Mouse (Mus musculus): ENCODE measurements around the gene Vps4a. TPM values are rescaled to one million over a fixed set of nuclear protein-coding genes. Genes with fewer than 3 reads are reported as not detected.
"Not testable (repeated sequence)": the region's sequence is repeated elsewhere in the genome, so short reads cannot be mapped to it uniquely, and the experiment has no call there.

Gene Vps4a
- 48.5 and 59.8 TPM in 2 replicates for polyA plus RNA-seq (2014; fragmentation: Nextera tagmentation; extraction: Ambion mirVana)

- WGBS (ENCODE audit: insufficient replicate concordance), result 5% methylated on average over 60 of the region's 66 CpGs
- no peaks in the 10 kb centered on the region for H3K36me3 ChIP-seq (ENCODE audit: control insufficient read depth, insufficient read depth, low read length)
- peak; percentile 90 for ATAC-seq (replicated peaks; ENCODE audit: insufficient number of reproducible peaks, low FRiP score, low TSS enrichment)
These were observed at the start of gene Vps4a for GRCm38 (mm10) chr8:107030650-107031576. TSS of gene Vps4a (plus strand) at chr8:107031222.

GRCm38 (mm10) chr8:106985404-106985821, 45.6 kb upstream of the Vps4a start:
- Histone ChIP-seq H3K9me3 (replicated peaks; ENCODE audit: control insufficient read depth, low read length) (no peaks in the 10 kb centered on the region), H3K4me2 (no peak overlapping the region), H3K27ac (ENCODE audit: low read depth, low read length) (no peak overlapping the region), H3K9ac (ENCODE audit: low read depth, low read length) (no peak overlapping the region), H3K4me3 (ENCODE audit: low read depth, low read length) (no peak overlapping the region), H3K36me3 (ENCODE audit: control insufficient read depth, insufficient read depth, low read length) (no peaks in the 10 kb centered on the region; the same call in 1 of the 2 replicates), H3K4me1 (ENCODE audit: control insufficient read depth, insufficient read depth, low read length) (no peaks in the 10 kb centered on the region), H3K27me3 (ENCODE audit: control insufficient read depth, insufficient read depth, low read length) (no peaks in the 10 kb centered on the region)
- no peak for ATAC-seq (replicated peaks; ENCODE audit: insufficient number of reproducible peaks, low FRiP score, low TSS enrichment)
- WGBS (ENCODE audit: insufficient replicate concordance), result 86% methylated on average over 9 of the region's 9 CpGs

More at GRCm38 (mm10) chr8:107030650-107031576, at the start of gene Vps4a:
- Histone ChIP-seq H3K4me2 (peak within 1 kb of the TSS; percentile 85), H3K4me3 (ENCODE audit: low read depth, low read length) (peak within 1 kb of the TSS; percentile 98), H3K9ac (ENCODE audit: low read depth, low read length) (peak within 1 kb of the TSS; percentile 98), H3K4me1 (ENCODE audit: control insufficient read depth, insufficient read depth, low read length) (peaks cover 15% of the 10 kb centered on the region), H3K27me3 (ENCODE audit: control insufficient read depth, insufficient read depth, low read length) (no peaks in the 10 kb centered on the region), H3K9me3 (replicated peaks; ENCODE audit: control insufficient read depth, low read length) (no peaks in the 10 kb centered on the region), H3K27ac (ENCODE audit: low read depth, low read length) (peak within 1 kb of the TSS; percentile 80)

GRCm38 (mm10) chr8:106985951-106986350, 45.1 kb upstream of the Vps4a start:
- no peaks in the 10 kb centered on the region for H3K27me3 ChIP-seq (ENCODE audit: control insufficient read depth, insufficient read depth, low read length)
- H3K9me3 ChIP-seq (replicated peaks; ENCODE audit: control insufficient read depth, low read length), result no peaks in the 10 kb centered on the region
- H3K4me3 ChIP-seq (ENCODE audit: low read depth, low read length), result no peak overlapping the region
- H3K27ac ChIP-seq (ENCODE audit: low read depth, low read length), result no peak overlapping the region
- no peaks in the 10 kb centered on the region; the same call in 1 of the 2 replicates for H3K36me3 ChIP-seq (ENCODE audit: control insufficient read depth, insufficient read depth, low read length)
- no peak for ATAC-seq (replicated peaks; ENCODE audit: insufficient number of reproducible peaks, low FRiP score, low TSS enrichment)
- H3K4me1 ChIP-seq (ENCODE audit: control insufficient read depth, insufficient read depth, low read length), result no peaks in the 10 kb centered on the region
- H3K9ac ChIP-seq (ENCODE audit: low read depth, low read length), result no peak overlapping the region
- no peak overlapping the region for H3K4me2 ChIP-seq

GRCm38 (mm10) chr8:106987557-106987956, 43.5 kb upstream of the Vps4a start:
- no peak overlapping the region for H3K9ac ChIP-seq (ENCODE audit: low read depth, low read length)
- no peak overlapping the region for H3K27ac ChIP-seq (ENCODE audit: low read depth, low read length)
- ATAC-seq (replicated peaks; ENCODE audit: insufficient number of reproducible peaks, low FRiP score, low TSS enrichment), result no peak
- no peak overlapping the region for H3K4me2 ChIP-seq
- H3K36me3 ChIP-seq (ENCODE audit: control insufficient read depth, insufficient read depth, low read length), result peaks cover 3% of the 10 kb centered on the region; the same call in 1 of the 2 replicates
- no peaks in the 10 kb centered on the region for H3K27me3 ChIP-seq (ENCODE audit: control insufficient read depth, insufficient read depth, low read length)
- H3K4me3 ChIP-seq (ENCODE audit: low read depth, low read length), result no peak overlapping the region
- no peaks in the 10 kb centered on the region for H3K9me3 ChIP-seq (replicated peaks; ENCODE audit: control insufficient read depth, low read length)
- H3K4me1 ChIP-seq (ENCODE audit: control insufficient read depth, insufficient read depth, low read length), result no peaks in the 10 kb centered on the region

- Histone ChIP-seq H3K4me3 (ENCODE audit: low read depth, low read length) (no peak overlapping the region), H3K36me3 (ENCODE audit: control insufficient read depth, insufficient read depth, low read length) (peaks cover 3% of the 10 kb centered on the region; the same call in 1 of the 2 replicates), H3K27ac (ENCODE audit: low read depth, low read length) (no peak overlapping the region), H3K4me2 (no peak overlapping the region), H3K27me3 (ENCODE audit: control insufficient read depth, insufficient read depth, low read length) (no peaks in the 10 kb centered on the region), H3K9me3 (replicated peaks; ENCODE audit: control insufficient read depth, low read length) (no peaks in the 10 kb centered on the region), H3K9ac (ENCODE audit: low read depth, low read length) (no peak overlapping the region), H3K4me1 (ENCODE audit: control insufficient read depth, insufficient read depth, low read length) (no peaks in the 10 kb centered on the region)
- ATAC-seq (replicated peaks; ENCODE audit: insufficient number of reproducible peaks, low FRiP score, low TSS enrichment), result no peak
- WGBS (ENCODE audit: insufficient replicate concordance), result 85% methylated on average over 7 of the region's 7 CpGs
These were observed 39.6 kb upstream of the Vps4a start for GRCm38 (mm10) chr8:106991393-106991792.

GRCm38 (mm10) chr8:106996339-106996738, 34.7 kb upstream of the Vps4a start:
- H3K9me3 ChIP-seq (replicated peaks; ENCODE audit: control insufficient read depth, low read length); H3K4me2 ChIP-seq; H3K9ac ChIP-seq (ENCODE audit: low read depth, low read length); ATAC-seq (replicated peaks; ENCODE audit: insufficient number of reproducible peaks, low FRiP score, low TSS enrichment); H3K36me3 ChIP-seq (ENCODE audit: control insufficient read depth, insufficient read depth, low read length); H3K4me3 ChIP-seq (ENCODE audit: low read depth, low read length); H3K27me3 ChIP-seq (ENCODE audit: control insufficient read depth, insufficient read depth, low read length); H3K27ac ChIP-seq (ENCODE audit: low read depth, low read length); H3K4me1 ChIP-seq (ENCODE audit: control insufficient read depth, insufficient read depth, low read length): not testable (repeated sequence)
- WGBS (ENCODE audit: insufficient replicate concordance), result 78% methylated on average over 4 of the region's 4 CpGs

GRCm38 (mm10) chr8:106997416-106997815, 33.6 kb upstream of the Vps4a start:
- no peak overlapping the region for H3K4me2 ChIP-seq
- no peak for ATAC-seq (replicated peaks; ENCODE audit: insufficient number of reproducible peaks, low FRiP score, low TSS enrichment)
- H3K4me1 ChIP-seq (ENCODE audit: control insufficient read depth, insufficient read depth, low read length), result no peaks in the 10 kb centered on the region
- H3K27me3 ChIP-seq (ENCODE audit: control insufficient read depth, insufficient read depth, low read length), result no peaks in the 10 kb centered on the region
- H3K36me3 ChIP-seq (ENCODE audit: control insufficient read depth, insufficient read depth, low read length), result no peaks in the 10 kb centered on the region
- no peak overlapping the region for H3K27ac ChIP-seq (ENCODE audit: low read depth, low read length)
- H3K9me3 ChIP-seq (replicated peaks; ENCODE audit: control insufficient read depth, low read length), result no peaks in the 10 kb centered on the region
- 73% methylated on average over 4 of the region's 4 CpGs for WGBS (ENCODE audit: insufficient replicate concordance)
- no peak overlapping the region for H3K9ac ChIP-seq (ENCODE audit: low read depth, low read length)
- H3K4me3 ChIP-seq (ENCODE audit: low read depth, low read length), result no peak overlapping the region

GRCm38 (mm10) chr8:106999068-106999467, 32.0 kb upstream of the Vps4a start:
- 74% methylated on average over 1 of the region's 1 CpGs for WGBS (ENCODE audit: insufficient replicate concordance)
- no peaks in the 10 kb centered on the region for H3K4me1 ChIP-seq (ENCODE audit: control insufficient read depth, insufficient read depth, low read length)
- no peak overlapping the region for H3K27ac ChIP-seq (ENCODE audit: low read depth, low read length)
- no peak overlapping the region for H3K9ac ChIP-seq (ENCODE audit: low read depth, low read length)
- no peak overlapping the region for H3K4me2 ChIP-seq
- no peaks in the 10 kb centered on the region for H3K36me3 ChIP-seq (ENCODE audit: control insufficient read depth, insufficient read depth, low read length)
- no peak for ATAC-seq (replicated peaks; ENCODE audit: insufficient number of reproducible peaks, low FRiP score, low TSS enrichment)
- no peaks in the 10 kb centered on the region for H3K9me3 ChIP-seq (replicated peaks; ENCODE audit: control insufficient read depth, low read length)
- H3K27me3 ChIP-seq (ENCODE audit: control insufficient read depth, insufficient read depth, low read length), result no peaks in the 10 kb centered on the region
- H3K4me3 ChIP-seq (ENCODE audit: low read depth, low read length), result no peak overlapping the region

- Histone ChIP-seq H3K36me3 (ENCODE audit: control insufficient read depth, insufficient read depth, low read length) (no peaks in the 10 kb centered on the region), H3K4me3 (ENCODE audit: low read depth, low read length) (no peak overlapping the region), H3K4me2 (no peak overlapping the region), H3K27ac (ENCODE audit: low read depth, low read length) (no peak overlapping the region), H3K9me3 (replicated peaks; ENCODE audit: control insufficient read depth, low read length) (no peaks in the 10 kb centered on the region), H3K9ac (ENCODE audit: low read depth, low read length) (no peak overlapping the region), H3K27me3 (ENCODE audit: control insufficient read depth, insufficient read depth, low read length) (no peaks in the 10 kb centered on the region), H3K4me1 (ENCODE audit: control insufficient read depth, insufficient read depth, low read length) (no peaks in the 10 kb centered on the region)
- no peak for ATAC-seq (replicated peaks; ENCODE audit: insufficient number of reproducible peaks, low FRiP score, low TSS enrichment)
- WGBS (ENCODE audit: insufficient replicate concordance), result 38% methylated on average over 5 of the region's 5 CpGs
These were observed 28.5 kb upstream of the Vps4a start for GRCm38 (mm10) chr8:107002532-107002931.

Measured in heart, embryonic 11.5 days (tissue).